Mouse (Mus musculus) heart, postnatal 0 days (tissue): ENCODE measurements around the gene Luc7l3.

Source experiments
- CTCF ChIP-seq: IDR thresholded peaks from 2 replicates; pipeline ENCODE4 v1.5.1; 2016; ENCODE audit warnings: antibody characterized with exemption, control low read depth, low read depth
- EP300 ChIP-seq: IDR thresholded peaks from 2 replicates; pipeline ENCODE4 v1.6.1; 2016; ENCODE audit warnings: antibody characterized with exemption, low read depth

- TF ChIP-seq CTCF (no peak), EP300 (no peak)
These were observed 34.7 kb downstream of the Luc7l3 start for GRCm38 (mm10) chr11:94287105-94287504.
